Mouse (Mus musculus): ENCODE data around the gene Ppard.

The Ppard gene

GRCm38 (mm10) chr17:28287980-28288379 lies 55.5 kb downstream of the Ppard start:
- no peak for DNase-seq

GRCm38 (mm10) chr17:28290262-28290661 lies 57.8 kb downstream of the Ppard start:
- DNase-seq, result peak; percentile 73

- DNase-seq, result no peak
Observed at GRCm38 (mm10) chr17:28290671-28291070, 58.2 kb downstream of the Ppard start.

GRCm38 (mm10) chr17:28291346-28291745 lies 58.8 kb downstream of the Ppard start:
- no peak for DNase-seq

- no peak for DNase-seq
Observed at GRCm38 (mm10) chr17:28293716-28294115, 61.2 kb downstream of the Ppard start.

GRCm38 (mm10) chr17:28294449-28295333 lies 62.2 kb downstream of the Ppard start:
- DNase-seq, result no peak

- DNase-seq, result no peak
Observed at GRCm38 (mm10) chr17:28298888-28299287, 66.4 kb downstream of the Ppard start.

GRCm38 (mm10) chr17:28299669-28300320 lies 67.3 kb downstream of the Ppard start:
- no peak for DNase-seq

- no peak for DNase-seq
Observed at GRCm38 (mm10) chr17:28300323-28300722, 67.8 kb downstream of the Ppard start.

GRCm38 (mm10) chr17:28300850-28301249 lies 68.3 kb downstream of the Ppard start:
- no peak for DNase-seq

- no peak for DNase-seq
Observed at GRCm38 (mm10) chr17:28305172-28305571, 72.7 kb downstream of the Ppard start.

GRCm38 (mm10) chr17:28308297-28309195 lies 76.0 kb downstream of the Ppard start:
- peak; percentile 97 for DNase-seq

GRCm38 (mm10) chr17:28310831-28311230 lies 78.3 kb downstream of the Ppard start:
- no peak for DNase-seq

GRCm38 (mm10) chr17:28311366-28312132 lies 79.0 kb downstream of the Ppard start:
- no peak for DNase-seq

GRCm38 (mm10) chr17:28312232-28313211 lies 80.0 kb downstream of the Ppard start:
- DNase-seq, result no peak

GRCm38 (mm10) chr17:28313212-28313879 lies 80.8 kb downstream of the Ppard start, which contains the start of gene Fance:
TSS of gene Fance (plus strand) at chr17:28313519.
- DNase-seq, result peak; percentile 91

- DNase-seq, result peak; percentile 43
Observed at GRCm38 (mm10) chr17:28313880-28314225, 81.4 kb downstream of the Ppard start.

GRCm38 (mm10) chr17:28315611-28316160 lies 83.2 kb downstream of the Ppard start:
- DNase-seq, result no peak

GRCm38 (mm10) chr17:28316476-28316875 lies 84.0 kb downstream of the Ppard start:
- no peak for DNase-seq

- DNase-seq, result no peak
Observed at GRCm38 (mm10) chr17:28317091-28317490, 84.6 kb downstream of the Ppard start.

All from right cerebral cortex, postnatal 4 days (tissue).